Mouse (Mus musculus) lung, postnatal 0 days (tissue): Measurements from ENCODE around the gene Gm49321. TPM values are rescaled to one million over a fixed set of nuclear protein-coding genes. Genes with fewer than 3 reads are reported as not detected.
A peak's percentile ranks its signal among the peaks of the same experiment; 100 is the strongest.

ENCODE experiments used
- ATAC-seq: fragments of 200-750 bp; cut with Nextera tagmentation; 2 replicates; pipeline ENCODE4 v1.8.0; 2017; ENCODE audit warnings: moderate library complexity
- DNase-seq: peaks from one replicate; pipeline ENCODE4 v3.0.0-alpha.2; 2016; ENCODE audit warnings: low spot score
- H3K27ac ChIP-seq: fragments of 300-500 bp; sonication (generic); 2 replicates; pipeline ENCODE4 v1.5.1; 2014; ENCODE audit warnings: antibody characterized with exemption, mild to moderate bottlenecking, low read length, mixed read lengths
- H3K27me3 ChIP-seq: fragments of 300-500 bp; sonication (generic); replicated peaks from 2 replicates; pipeline ENCODE4 v1.6.1; 2014; ENCODE audit warnings: low read length, mixed read lengths; ENCODE audit not compliant: insufficient read depth
- H3K36me3 ChIP-seq: fragments of 300-500 bp; sonication (generic); 2 replicates; pipeline ENCODE4 v1.6.1; 2014; ENCODE audit warnings: low read length, mixed read lengths; ENCODE audit not compliant: insufficient read depth
- H3K4me1 ChIP-seq: fragments of 300-500 bp; sonication (generic); 2 replicates; pipeline ENCODE4 v1.6.1; 2014; ENCODE audit warnings: antibody characterized with exemption, low read depth, low read length, mixed read lengths; ENCODE audit not compliant: insufficient read depth
- H3K4me2 ChIP-seq: fragments of 300-500 bp; sonication (generic); replicated peaks from 2 replicates; pipeline ENCODE4 v1.6.1; 2014; ENCODE audit warnings: low read depth, mild to moderate bottlenecking, low read length, moderate library complexity, mixed read lengths
- H3K4me3 ChIP-seq: fragments of 300-500 bp; sonication (generic); 2 replicates; pipeline ENCODE4 v1.5.1; 2014; ENCODE audit warnings: low read depth, low read length
- H3K9ac ChIP-seq: fragments of 300-500 bp; sonication (generic); replicated peaks from 2 replicates; pipeline ENCODE4 v1.6.1; 2014; ENCODE audit warnings: low read depth, mild to moderate bottlenecking
- H3K9me3 ChIP-seq: fragments of 300-500 bp; sonication (generic); 2 replicates; pipeline ENCODE4 v1.6.1; 2016; ENCODE audit warnings: low read length, mixed read lengths
- CTCF ChIP-seq: IDR thresholded peaks from 2 replicates; pipeline ENCODE4 v1.5.1; 2016; ENCODE audit warnings: antibody characterized with exemption, mild to moderate bottlenecking
- EP300 ChIP-seq: IDR thresholded peaks from 2 replicates; pipeline ENCODE4 v1.6.1; 2016; ENCODE audit warnings: antibody characterized with exemption, mild to moderate bottlenecking, control low read depth
- WGBS: fragments of 180-500 bp; shearing (Covaris S2); extraction: QIAGEN DNeasy Blood & Tissue Kit; methylation state at CpG from one replicate; pipeline ENCODE4 v1.1.7; 2014; 5-methylcytosine and 5-hydroxymethylcytosine counted together
- polyA plus RNA-seq: library from polyadenylated mRNA; unstranded; fragments of >200 nt; fragmentation: Nextera tagmentation; extraction: Ambion mirVana; gene quantifications from 2 replicates; pipeline ENCODE4 v1.2.1, GENCODE M21; 2015

Gene Gm49321
- polyA plus RNA-seq, 1 experiment from 2014 or later = 4.3 TPM

DNA sequence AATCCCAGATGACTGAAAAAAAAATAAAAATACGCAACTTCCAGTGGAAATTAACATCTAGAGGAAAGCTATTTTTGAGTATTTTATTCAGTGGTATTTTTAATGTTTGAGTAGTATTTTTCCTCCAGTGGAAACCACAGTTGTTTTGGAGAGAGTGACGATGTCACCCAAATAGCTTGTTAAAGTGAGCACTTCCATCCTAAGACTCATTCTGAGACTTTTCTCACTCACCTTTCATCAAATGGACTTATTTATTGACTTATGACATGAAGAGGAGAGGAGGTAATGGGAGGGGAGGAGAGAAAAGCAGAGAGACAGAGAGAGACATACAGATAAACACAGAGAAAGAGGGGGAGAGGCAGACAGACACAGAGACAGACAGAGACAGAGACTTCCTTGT lies 41.8 kb upstream of the Gm49321 start:
- no peaks in the 10 kb centered on the region for H3K27me3 ChIP-seq
- 86% methylated on average over 2 of the region's 2 CpGs for WGBS
- no peak overlapping the region for H3K9ac ChIP-seq
- no peaks in the 10 kb centered on the region for H3K36me3 ChIP-seq
- H3K4me1 ChIP-seq = no peaks in the 10 kb centered on the region; the same call in 1 of the 2 replicates
- TF ChIP-seq EP300 = no peak
- TF ChIP-seq CTCF = no peak
- H3K4me3 ChIP-seq = no peak overlapping the region
- H3K4me2 ChIP-seq = no peak overlapping the region
- ATAC-seq (no peak), DNase-seq (no peak)
- H3K27ac ChIP-seq = no peak overlapping the region
- no peaks in the 10 kb centered on the region for H3K9me3 ChIP-seq

DNA sequence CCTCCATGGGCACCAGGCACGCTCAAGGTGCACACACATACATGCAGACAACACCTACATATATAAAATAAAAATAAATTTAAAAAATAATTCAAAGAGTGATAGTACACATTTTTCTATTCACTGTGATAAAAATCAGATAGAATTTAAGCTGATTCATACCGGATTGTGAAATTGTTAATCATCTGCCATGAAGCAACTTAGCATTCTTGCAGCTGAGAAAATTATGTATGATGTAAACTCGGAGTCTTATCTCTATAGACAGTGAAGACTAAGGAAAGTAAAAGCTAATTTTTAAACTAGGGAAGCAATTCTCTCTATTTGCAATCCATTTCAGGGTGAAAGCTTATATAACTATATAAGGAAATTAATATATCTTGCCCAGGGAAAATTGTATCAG lies 41.0 kb upstream of the Gm49321 start:
- DNase-seq (peak; percentile 37), ATAC-seq (no peak)
- Histone ChIP-seq H3K4me3 (no peak overlapping the region), H3K9me3 (no peaks in the 10 kb centered on the region), H3K36me3 (no peaks in the 10 kb centered on the region), H3K4me1 (no peaks in the 10 kb centered on the region; the same call in 1 of the 2 replicates), H3K27ac (no peak overlapping the region), H3K4me2 (no peak overlapping the region), H3K9ac (no peak overlapping the region), H3K27me3 (no peaks in the 10 kb centered on the region)
- TF ChIP-seq CTCF (no peak), EP300 (no peak)
- 53% methylated on average over 3 of the region's 3 CpGs for WGBS

DNA sequence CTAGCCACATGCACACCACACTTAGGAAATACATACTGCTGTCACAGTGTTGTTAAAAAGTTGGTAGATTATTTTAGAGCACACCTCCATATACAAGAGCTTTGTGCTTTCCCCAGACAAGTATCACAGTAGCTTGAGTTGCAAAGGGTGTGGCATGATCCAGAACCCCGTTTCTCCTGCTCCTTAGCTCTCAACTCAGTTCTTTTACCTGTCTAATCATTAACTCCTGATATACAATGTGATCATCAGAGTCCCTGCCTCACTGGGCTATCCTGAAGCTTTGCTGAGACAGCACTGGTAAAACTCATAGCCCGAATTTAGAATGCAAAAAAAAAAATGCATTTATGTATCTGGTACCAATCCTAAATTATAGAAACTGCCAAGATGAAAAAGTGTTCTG lies 39.2 kb upstream of the Gm49321 start:
- TF ChIP-seq CTCF (no peak), EP300 (no peak)
- Histone ChIP-seq H3K9ac (no peak overlapping the region), H3K36me3 (no peaks in the 10 kb centered on the region), H3K9me3 (no peaks in the 10 kb centered on the region), H3K4me3 (no peak overlapping the region), H3K27me3 (no peaks in the 10 kb centered on the region), H3K4me2 (no peak overlapping the region), H3K4me1 (no peaks in the 10 kb centered on the region; the same call in 1 of the 2 replicates), H3K27ac (no peak overlapping the region)
- DNase-seq (no peak), ATAC-seq (no peak)
- WGBS = 68% methylated on average over 2 of the region's 2 CpGs

DNA sequence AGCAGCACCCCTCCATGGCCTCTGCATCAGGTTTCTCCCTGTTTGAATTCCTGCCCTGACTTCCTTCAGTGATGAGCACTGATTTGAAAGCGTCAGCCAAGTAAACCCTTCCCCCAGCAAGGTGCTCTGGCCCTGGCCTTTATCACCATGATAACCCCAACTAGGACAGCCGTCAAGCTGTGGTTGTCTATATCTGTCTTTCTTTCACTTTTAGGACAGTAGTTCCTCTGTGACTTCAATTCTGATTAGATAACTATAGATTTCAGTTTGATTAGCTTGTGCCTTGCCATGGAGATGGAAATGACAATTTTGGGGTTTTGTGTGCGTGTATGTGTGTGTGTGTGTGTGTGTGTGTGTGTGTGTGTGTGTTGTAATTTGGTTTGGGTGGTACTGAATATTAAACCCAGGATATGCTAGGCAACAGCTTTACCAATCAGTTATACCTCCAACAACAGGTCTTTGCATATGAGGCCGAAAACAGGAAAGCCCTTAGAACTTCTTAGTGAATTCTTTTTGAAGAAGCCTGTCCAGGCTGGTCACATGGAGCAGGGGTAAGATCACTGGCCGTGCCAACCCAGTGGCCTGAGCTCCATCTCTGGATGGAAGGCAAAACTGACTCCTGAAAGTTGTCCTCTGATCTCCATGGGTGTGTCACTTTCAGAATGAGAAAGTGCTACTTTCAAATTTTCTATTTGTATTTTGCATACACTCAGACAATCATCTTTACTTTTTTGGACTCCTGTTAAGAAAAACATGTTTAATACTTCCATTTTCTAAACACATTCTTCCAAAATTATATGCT lies 33.1 kb upstream of the Gm49321 start:
- H3K27ac ChIP-seq = no peak overlapping the region
- 78% methylated on average over 5 of the region's 5 CpGs for WGBS
- no peak overlapping the region for H3K4me2 ChIP-seq
- no peak for DNase-seq
- no peaks in the 10 kb centered on the region for H3K36me3 ChIP-seq
- TF ChIP-seq EP300 (no peak), CTCF (no peak)
- H3K4me3 ChIP-seq = no peak overlapping the region
- peaks cover 3% of the 10 kb centered on the region; the same call in 1 of the 2 replicates for H3K4me1 ChIP-seq
- H3K27me3 ChIP-seq = no peaks in the 10 kb centered on the region
- ATAC-seq = no peak
- no peaks in the 10 kb centered on the region for H3K9me3 ChIP-seq
- no peak overlapping the region for H3K9ac ChIP-seq

DNA sequence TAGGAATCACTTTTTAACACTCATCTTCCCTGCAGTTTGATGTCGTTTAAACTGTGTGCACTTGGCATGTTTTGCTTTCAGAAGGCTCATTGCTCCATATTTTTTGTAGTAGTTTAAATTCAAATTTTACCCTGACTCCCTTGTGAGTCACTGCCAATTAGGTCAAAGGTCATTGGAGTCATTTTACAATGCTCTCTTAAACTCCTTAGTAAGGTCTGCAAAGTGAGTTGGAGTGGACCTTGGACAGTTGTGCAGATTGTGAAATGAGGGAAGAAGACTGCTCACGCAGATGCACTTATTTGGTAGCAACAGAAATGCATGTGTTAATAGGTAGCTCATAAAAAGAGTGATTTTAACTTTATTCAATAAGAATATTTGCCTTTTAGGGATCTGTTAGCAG lies 32.4 kb upstream of the Gm49321 start:
- H3K27ac ChIP-seq = no peak overlapping the region
- no peak overlapping the region for H3K9ac ChIP-seq
- no peak overlapping the region for H3K4me2 ChIP-seq
- no peaks in the 10 kb centered on the region for H3K9me3 ChIP-seq
- 34% methylated on average over 2 of the region's 2 CpGs for WGBS
- no peak overlapping the region for H3K4me3 ChIP-seq
- ATAC-seq = no peak
- H3K36me3 ChIP-seq = no peaks in the 10 kb centered on the region
- DNase-seq = peak; percentile 54
- peaks cover 5% of the 10 kb centered on the region; the same call in 1 of the 2 replicates for H3K4me1 ChIP-seq
- no peak for TF ChIP-seq EP300
- TF ChIP-seq CTCF = no peak
- no peaks in the 10 kb centered on the region for H3K27me3 ChIP-seq

DNA sequence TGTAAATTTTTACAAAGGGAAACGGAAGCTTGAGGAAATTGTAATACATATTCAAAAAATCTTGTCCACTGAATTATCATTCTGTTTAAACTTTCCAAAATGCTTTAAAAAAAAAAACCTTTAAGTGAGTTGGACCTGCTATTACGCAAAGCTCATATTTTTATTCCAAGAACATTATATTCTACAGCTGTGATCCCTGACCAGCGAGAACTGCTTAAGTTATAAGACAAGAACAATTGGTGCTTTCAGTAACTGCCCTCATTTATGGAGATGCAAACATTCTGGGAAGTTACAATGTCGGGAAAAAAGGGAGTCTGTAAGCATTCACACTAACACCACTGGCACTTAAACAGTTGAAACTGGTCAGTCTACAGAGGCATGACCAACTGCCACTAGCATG lies 31.9 kb upstream of the Gm49321 start:
- H3K4me3 ChIP-seq = no peak overlapping the region
- no peak for ATAC-seq
- H3K4me2 ChIP-seq = no peak overlapping the region
- no peaks in the 10 kb centered on the region for H3K27me3 ChIP-seq
- TF ChIP-seq EP300 (no peak), CTCF (no peak)
- H3K9ac ChIP-seq = no peak overlapping the region
- no peaks in the 10 kb centered on the region for H3K9me3 ChIP-seq
- WGBS = 58% methylated on average over 4 of the region's 4 CpGs
- peaks cover 5% of the 10 kb centered on the region; the same call in 1 of the 2 replicates for H3K4me1 ChIP-seq
- peak; percentile 52 for DNase-seq
- H3K36me3 ChIP-seq = no peaks in the 10 kb centered on the region
- H3K27ac ChIP-seq = no peak overlapping the region
